Mouse (Mus musculus): Measurements from ENCODE around the gene Olfr469. TPM values are rescaled to one million over a fixed set of nuclear protein-coding genes. Genes with fewer than 3 reads are reported as not detected.
"Not testable (repeated sequence)": the region's sequence is repeated elsewhere in the genome, so short reads cannot be mapped to it uniquely, and the experiment has no call there.

The Olfr469 gene
- total RNA-seq (2021): not detected

GRCm38 (mm10) chr7:107825441-107825840, at the start of gene Olfr469:
Gene Olfr469, minus strand, starts transcription at chr7:107825541.
- DNase-seq (ENCODE audit: extremely low spot score in 1 of 2, low spot score in 2 of 2); intact Hi-C loops (cut with DNase I): not testable (repeated sequence)

DNA sequence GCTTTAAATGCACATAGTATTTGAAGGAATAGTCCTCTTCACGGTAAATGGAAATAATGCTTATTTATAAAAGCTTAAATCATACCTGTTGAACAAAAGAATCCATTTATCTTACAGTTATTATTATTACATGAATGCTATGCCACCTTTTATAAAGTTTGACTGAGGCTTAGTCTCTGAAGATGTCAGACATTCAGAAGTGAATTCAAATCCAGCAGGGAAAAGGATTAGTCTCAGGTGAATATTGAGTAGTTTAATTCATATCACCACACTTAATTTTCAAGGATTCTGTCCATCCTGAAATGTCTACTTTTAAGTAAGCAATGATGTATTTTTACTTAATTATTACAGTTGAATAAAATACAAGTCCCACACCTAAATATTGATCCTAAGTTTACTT, 22.0 kb upstream of the Olfr469 start, which contains the start of gene Olfr470:
Olfr470 (minus strand) TSS at position 101 of the 400 bp plus-strand sequence.
- intact Hi-C loops (cut with DNase I); DNase-seq (ENCODE audit: extremely low spot score in 1 of 2, low spot score in 2 of 2): not testable (repeated sequence)

- intact Hi-C loops (cut with DNase I): no loop called here
- no peak for DNase-seq (ENCODE audit: extremely low spot score in 1 of 2, low spot score in 2 of 2)
Observed at GRCm38 (mm10) chr7:107841719-107842118, 16.4 kb upstream of the Olfr469 start.

DNA sequence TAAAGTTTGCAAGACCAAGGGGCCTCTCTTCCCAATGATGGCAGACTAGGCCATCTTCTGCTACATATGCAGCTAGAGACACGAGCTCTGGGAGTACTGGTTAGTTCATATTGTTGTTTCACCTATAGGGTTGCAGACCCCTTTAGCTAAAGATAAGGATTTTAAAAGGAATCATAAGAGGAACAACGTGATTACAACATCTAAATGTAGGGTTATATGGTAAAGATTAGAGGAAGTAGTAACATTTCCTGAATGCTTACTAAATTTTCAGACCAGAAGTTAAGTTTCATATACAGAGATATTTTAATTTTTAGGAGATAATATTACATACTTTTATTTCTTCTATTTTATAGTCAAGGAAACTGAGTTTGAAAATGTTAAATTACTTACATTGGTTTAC, 1.5 kb downstream of the Olfr469 start:
- DNase-seq (ENCODE audit: extremely low spot score in 1 of 2, low spot score in 2 of 2); intact Hi-C loops (cut with DNase I): not testable (repeated sequence)

DNA sequence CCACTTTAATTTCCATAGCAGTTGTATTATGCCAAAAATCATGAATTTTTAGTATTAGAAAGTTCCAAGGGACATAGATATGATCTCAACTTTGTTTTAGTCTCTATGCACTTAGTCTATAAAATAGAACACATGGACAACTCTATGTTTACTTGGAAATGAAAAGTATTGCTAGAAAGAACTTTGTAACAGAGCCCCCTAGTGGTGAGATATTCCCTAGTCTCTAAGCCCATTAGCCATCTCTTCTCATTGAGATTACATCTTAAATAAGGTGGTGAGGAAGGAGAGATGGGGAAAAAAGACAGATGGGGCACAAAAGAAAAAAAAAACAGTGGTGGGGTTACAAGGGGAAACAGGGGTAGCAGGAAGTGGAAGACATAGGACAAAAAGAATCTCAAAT, 5.9 kb downstream of the Olfr469 start:
- intact Hi-C loops (cut with DNase I): no loop called here

DNA sequence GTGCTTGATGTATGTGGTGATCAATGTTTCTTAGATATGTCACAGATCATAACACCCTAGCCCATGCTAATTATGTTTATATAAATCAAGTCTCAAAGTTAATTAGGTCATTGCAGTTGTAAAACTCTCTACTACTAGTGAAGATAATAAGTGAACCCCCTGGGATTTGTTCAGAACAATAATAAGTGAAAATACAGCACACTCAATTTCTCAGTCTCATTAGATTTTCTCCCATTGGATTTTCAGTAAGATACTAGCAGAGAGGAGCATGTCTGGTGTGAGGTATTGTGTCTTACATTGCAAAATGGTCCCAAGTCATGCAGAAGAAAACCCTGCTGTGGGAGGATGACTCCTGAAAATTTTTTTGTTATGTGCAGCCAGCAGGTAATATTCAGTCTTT, 13.4 kb downstream of the Olfr469 start, which contains the start of gene Olfr467:
Olfr467 (plus strand) TSS at position 301 of the 400 bp plus-strand sequence.
- intact Hi-C loops (cut with DNase I): no loop called here
- DNase-seq (ENCODE audit: extremely low spot score in 1 of 2, low spot score in 2 of 2): no peak

More for the DNA sequence above, 5.9 kb downstream of the Olfr469 start:
- DNase-seq (ENCODE audit: extremely low spot score in 1 of 2, low spot score in 2 of 2): no peak

DNA sequence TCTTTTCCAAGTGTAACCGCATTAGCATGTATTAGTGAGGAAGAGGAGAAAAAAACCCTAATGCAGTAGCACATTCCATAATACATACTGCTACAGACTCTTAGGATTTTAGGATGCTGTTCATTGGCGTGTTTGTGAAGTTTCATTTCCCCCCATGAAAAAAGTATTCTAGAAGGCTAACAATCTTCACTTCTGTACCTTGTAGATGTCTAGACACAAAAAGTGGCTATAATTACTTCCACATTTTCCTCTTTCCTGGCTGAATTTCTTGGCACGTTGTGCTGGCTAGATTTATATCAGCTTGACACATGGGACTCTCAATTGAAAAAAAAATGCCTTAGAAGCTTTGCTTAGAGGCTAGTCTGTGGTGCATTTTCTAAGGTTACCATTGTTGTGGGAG, 23.2 kb downstream of the Olfr469 start:
- intact Hi-C loops (cut with DNase I): no loop called here
- DNase-seq (ENCODE audit: extremely low spot score in 1 of 2, low spot score in 2 of 2): no peak

GRCm38 (mm10) chr7:107801108-107801507, 24.2 kb downstream of the Olfr469 start, which contains the start of gene Ovch2:
Gene Ovch2, minus strand, starts transcription at chr7:107801208.
- intact Hi-C loops (cut with DNase I): no loop called here
- DNase-seq (ENCODE audit: extremely low spot score in 1 of 2, low spot score in 2 of 2): no peak

DNA sequence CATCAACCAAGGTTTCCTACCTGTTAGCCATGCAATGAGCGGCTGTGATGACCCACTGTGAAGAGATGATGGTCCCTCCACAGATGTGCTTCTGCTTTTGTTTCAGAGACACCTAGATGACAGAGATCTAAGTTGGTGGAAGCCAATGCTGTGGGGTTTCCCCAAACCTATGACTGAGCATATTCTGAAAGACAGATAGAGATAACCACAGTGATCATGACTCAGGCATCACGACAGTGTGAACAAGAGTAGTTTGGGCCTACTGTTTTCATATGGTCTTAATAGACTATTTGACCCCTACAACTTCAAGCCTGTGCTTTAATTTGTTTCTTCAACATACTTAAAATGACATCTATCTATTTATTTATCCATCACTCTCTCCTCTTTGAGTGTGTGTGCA, 28.8 kb downstream of the Olfr469 start:
- intact Hi-C loops (cut with DNase I): no loop called here
- no peak for DNase-seq (ENCODE audit: extremely low spot score in 1 of 2, low spot score in 2 of 2)

- intact Hi-C loops (cut with DNase I): loop anchor here (2.0 kb wide), 1 partner anchor 39 kb away; no protein-coding TSS in a partner anchor
- peak in 1 of 2 experiments; percentile 13 for DNase-seq (ENCODE audit: extremely low spot score in 1 of 2, low spot score in 2 of 2)
Observed at GRCm38 (mm10) chr7:107787977-107788620, 37.2 kb downstream of the Olfr469 start.

DNA sequence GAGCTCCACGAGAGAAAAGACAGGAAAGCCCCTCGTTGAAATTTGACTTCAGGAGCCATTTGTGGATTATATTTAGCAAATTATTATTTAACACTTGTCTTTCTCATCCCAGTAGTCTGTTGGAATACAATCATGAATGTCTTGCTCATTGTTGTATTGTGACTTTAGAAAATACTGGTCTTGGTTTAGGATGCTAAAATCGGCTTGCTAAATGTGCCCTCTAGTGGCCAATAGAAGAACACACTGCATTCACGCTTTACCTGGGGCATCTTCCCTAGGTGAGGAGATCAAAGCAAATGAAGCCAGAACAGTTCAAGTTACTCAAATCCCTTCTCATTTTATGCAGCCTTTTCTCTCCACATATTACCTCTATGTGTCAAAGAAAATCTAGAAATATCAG, 45.7 kb downstream of the Olfr469 start:
- intact Hi-C loops (cut with DNase I): no loop called here
- DNase-seq (ENCODE audit: extremely low spot score in 1 of 2, low spot score in 2 of 2): no peak

DNA sequence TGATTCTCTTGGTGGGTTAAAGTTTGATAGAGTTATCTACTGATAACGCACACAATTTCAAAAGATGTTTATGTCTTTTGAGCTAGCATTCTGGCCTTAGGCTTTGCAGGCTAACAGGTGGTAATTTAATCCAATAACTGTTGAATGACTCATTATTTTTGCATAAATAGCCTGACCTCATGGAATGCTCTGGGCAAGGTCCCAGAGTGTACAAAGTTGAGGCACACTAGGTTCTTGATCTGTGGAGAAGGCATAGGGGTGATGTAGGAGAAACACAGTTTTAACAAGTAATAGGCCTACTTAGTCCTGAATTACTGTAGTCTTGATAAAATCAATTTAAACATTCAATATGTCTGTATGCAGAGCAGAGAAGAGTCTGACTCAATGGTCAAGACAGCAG, 47.1 kb downstream of the Olfr469 start:
- intact Hi-C loops (cut with DNase I): no loop called here
- no peak for DNase-seq (ENCODE audit: extremely low spot score in 1 of 2, low spot score in 2 of 2)

DNA sequence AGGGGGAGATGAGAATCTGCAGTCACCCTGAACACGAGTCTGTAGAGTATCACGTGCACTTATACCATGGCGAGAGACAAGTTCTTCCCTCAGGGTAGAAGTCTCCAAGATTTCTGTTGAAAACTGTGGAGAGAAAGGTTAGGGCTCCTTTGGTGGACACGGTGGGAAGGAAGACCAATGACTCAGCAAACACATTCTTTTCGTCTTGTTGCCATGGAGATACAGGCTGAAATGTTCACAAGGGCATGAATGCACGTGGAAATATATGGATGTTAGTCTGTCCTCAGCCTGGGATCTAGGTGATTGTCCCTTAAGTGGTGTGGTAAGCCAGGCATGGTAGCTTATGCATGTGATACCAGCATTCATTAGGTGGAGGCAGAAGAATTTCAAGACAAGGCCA, 54.5 kb downstream of the Olfr469 start:
- no peak for DNase-seq (ENCODE audit: extremely low spot score in 1 of 2, low spot score in 2 of 2)
- intact Hi-C loops (cut with DNase I): no loop called here

Other genes starting within 250 kb of the Olfr469 start
- gene Ppfibp2, start 230.3 kb downstream of the Olfr469 start, total RNA-seq (2021): 1 to 10 TPM; 3.5 to 3.9 TPM
- not detected for gene 5330417H12Rik, start 200.4 kb downstream of the Olfr469 start, total RNA-seq (2021)
- gene Cyb5r2, start 67.5 kb downstream of the Olfr469 start, total RNA-seq (2021): not detected
- gene Ovch2, start 24.3 kb downstream of the Olfr469 start, total RNA-seq (2021): not detected
- not detected for gene Olfr467, start 13.3 kb downstream of the Olfr469 start, total RNA-seq (2021)
- gene Olfr470, start 21.9 kb upstream of the Olfr469 start, total RNA-seq (2021): not detected
- gene Olfr472, start 72.4 kb upstream of the Olfr469 start, total RNA-seq (2021): not detected
- gene Olfr473, start 104.9 kb upstream of the Olfr469 start, total RNA-seq (2021): not detected
- gene Olfr474, start 129.1 kb upstream of the Olfr469 start, total RNA-seq (2021): not detected
- gene Olfr476, start 139.3 kb upstream of the Olfr469 start, total RNA-seq (2021): not detected
- gene Olfr477, start 161.2 kb upstream of the Olfr469 start, total RNA-seq (2021): not detected
- gene Olfr478, start 208.4 kb upstream of the Olfr469 start, total RNA-seq (2021): not detected
- not detected for gene Olfr479, start 225.2 kb upstream of the Olfr469 start, total RNA-seq (2021)
- not detected for gene Olfr480, start 241.8 kb upstream of the Olfr469 start, total RNA-seq (2021)